Mouse (Mus musculus): Measurements from ENCODE around the gene Rbks.

GRCm38 (mm10) chr5:31601162-31601722 is 96.2 kb downstream of the Rbks start:
- no peak for TF ChIP-seq CTCF (IDR thresholded peaks at IDR 0.05; ENCODE audit: borderline replicate concordance, control insufficient read depth, extremely low read depth, insufficient read depth, low read length, poor library complexity)
- no peak for TF ChIP-seq POLR2A (IDR thresholded peaks at IDR 0.05; ENCODE audit: control insufficient read depth, extremely low read depth, insufficient read depth, low read length, poor library complexity)

All from thymus, adult 2 months (tissue).